Mouse (Mus musculus) forebrain, embryonic 11.5 days (tissue): ENCODE data around the gene Pacs1. TPM values are rescaled to one million over a fixed set of nuclear protein-coding genes. Genes with fewer than 3 reads are reported as not detected.
"Not testable (repeated sequence)": the region's sequence is repeated elsewhere in the genome, so short reads cannot be mapped to it uniquely, and the experiment has no call there.

Source experiments
- ATAC-seq: fragments of 200-750 bp; cut with Nextera tagmentation; replicated peaks from 2 replicates; pipeline ENCODE4 v1.8.0; 2017; ENCODE audit warnings: moderate TSS enrichment; ENCODE audit not compliant: low FRiP score
- DNase-seq: peaks from one replicate; pipeline ENCODE4 v3.0.0-alpha.2; 2017; ENCODE audit warnings: low spot score
- H3K27ac ChIP-seq: fragments of 300-500 bp; sonication (generic); 2 replicates; pipeline ENCODE4 v1.5.1; 2014; ENCODE audit warnings: low read depth, low read length
- H3K27me3 ChIP-seq: fragments of 300-500 bp; sonication (generic); 2 replicates; pipeline ENCODE4 v1.6.1; 2014; ENCODE audit warnings: mild to moderate bottlenecking, low read length, mixed read lengths; ENCODE audit not compliant: control insufficient read depth, insufficient read depth
- H3K36me3 ChIP-seq: fragments of 300-500 bp; sonication (generic); 2 replicates; pipeline ENCODE4 v1.6.1; 2014; ENCODE audit warnings: mild to moderate bottlenecking, low read length, moderate library complexity, mixed read lengths; ENCODE audit not compliant: control insufficient read depth, insufficient read depth
- H3K4me1 ChIP-seq: fragments of 300-500 bp; sonication (generic); replicated peaks from 2 replicates; pipeline ENCODE4 v1.6.1; 2014; ENCODE audit warnings: low read length, mixed read lengths; ENCODE audit not compliant: control insufficient read depth, insufficient read depth
- H3K4me2 ChIP-seq: fragments of 300-500 bp; sonication (generic); 2 replicates; pipeline ENCODE4 v1.6.1; 2014; ENCODE audit warnings: low read depth, mild to moderate bottlenecking, low read length, moderate library complexity, mixed read lengths; ENCODE audit not compliant: severe bottlenecking
- H3K4me3 ChIP-seq: fragments of 300-500 bp; sonication (generic); 2 replicates; pipeline ENCODE4 v1.5.1; 2014; ENCODE audit warnings: low read depth, low read length
- H3K9ac ChIP-seq: fragments of 300-500 bp; sonication (generic); 2 replicates; pipeline ENCODE4 v1.6.1; 2014; ENCODE audit warnings: low read length
- H3K9me3 ChIP-seq: fragments of 300-500 bp; sonication (generic); 2 replicates; pipeline ENCODE4 v1.6.1; 2016; ENCODE audit warnings: low read length, mixed read lengths; ENCODE audit not compliant: control insufficient read depth
- WGBS: fragments of 180-500 bp; shearing (Covaris S2); extraction: QIAGEN DNeasy Blood & Tissue Kit; methylation state at CpG from one replicate; pipeline ENCODE4 v1.1.7; 2014; 5-methylcytosine and 5-hydroxymethylcytosine counted together
- polyA plus RNA-seq: library from polyadenylated mRNA; unstranded; fragments of >200 nt; fragmentation: Nextera tagmentation; extraction: Ambion mirVana; gene quantifications from 2 replicates; pipeline ENCODE4 v1.2.1, GENCODE M21; 2014

Pacs1 gene
- polyA plus RNA-seq, 1 experiment from 2014 or later: 32.2 TPM

DNA sequence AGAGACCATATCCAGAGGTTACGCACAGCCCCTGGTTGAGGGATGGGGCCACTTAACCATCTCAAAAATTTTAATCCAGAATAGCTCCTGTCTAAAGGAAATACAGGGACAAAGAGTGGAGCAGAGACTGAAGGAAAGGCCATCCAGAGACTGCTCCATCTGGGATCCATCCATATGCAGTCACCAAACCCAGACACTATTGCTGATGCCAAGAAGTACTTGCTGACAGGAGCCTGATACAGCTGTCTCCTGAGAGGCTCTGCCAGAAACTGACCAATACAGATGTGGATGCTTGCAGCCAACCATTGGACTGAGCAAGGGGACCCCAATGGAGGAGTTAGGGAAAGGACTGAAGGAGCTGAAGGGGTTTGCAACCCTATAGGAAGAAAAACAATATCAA is 35.9 kb downstream of the Pacs1 start:
- not testable (repeated sequence) for H3K4me1 ChIP-seq, H3K27ac ChIP-seq, H3K9ac ChIP-seq, H3K9me3 ChIP-seq, H3K4me2 ChIP-seq, ATAC-seq, H3K4me3 ChIP-seq, H3K36me3 ChIP-seq, H3K27me3 ChIP-seq, DNase-seq
- WGBS: 91% methylated on average over 1 of the region's 1 CpGs

- WGBS: 95% methylated on average over 4 of the region's 4 CpGs
These were observed 40.2 kb downstream of the Pacs1 start for GRCm38 (mm10) chr19:5232696-5233095.

DNA sequence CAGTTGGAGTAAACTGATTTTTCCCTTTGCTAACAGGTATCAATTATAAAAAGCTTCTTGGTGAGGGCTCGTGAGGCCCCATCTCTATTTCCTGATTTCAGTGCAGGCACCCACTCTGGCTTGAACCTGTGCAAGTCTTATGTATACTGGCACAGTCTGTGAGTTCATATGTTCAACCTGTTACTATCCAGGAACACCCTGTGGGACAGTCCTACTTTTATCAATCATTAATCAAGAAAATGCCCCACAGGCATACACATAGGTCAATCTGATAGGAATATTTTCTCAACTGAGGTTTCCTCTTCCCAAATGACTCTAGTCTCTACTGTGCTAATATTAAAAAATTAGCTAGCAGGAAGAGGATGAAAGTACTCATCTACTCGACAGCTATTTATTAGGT is 42.8 kb downstream of the Pacs1 start:
- H3K4me2 ChIP-seq: no peak overlapping the region
- H3K36me3 ChIP-seq: no peaks in the 10 kb centered on the region
- DNase-seq (no peak), ATAC-seq (no peak)
- H3K9ac ChIP-seq: no peak overlapping the region
- no peaks in the 10 kb centered on the region for H3K4me1 ChIP-seq
- no peak overlapping the region for H3K27ac ChIP-seq
- no peaks in the 10 kb centered on the region for H3K27me3 ChIP-seq
- WGBS: 92% methylated on average over 2 of the region's 2 CpGs
- H3K4me3 ChIP-seq: no peak overlapping the region
- no peaks in the 10 kb centered on the region for H3K9me3 ChIP-seq

More at GRCm38 (mm10) chr19:5232696-5233095, 40.2 kb downstream of the Pacs1 start:
- ATAC-seq (no peak), DNase-seq (no peak)
- Histone ChIP-seq H3K27ac (no peak overlapping the region), H3K4me3 (no peak overlapping the region), H3K9ac (no peak overlapping the region), H3K4me2 (no peak overlapping the region), H3K9me3 (no peaks in the 10 kb centered on the region), H3K36me3 (no peaks in the 10 kb centered on the region), H3K4me1 (no peaks in the 10 kb centered on the region), H3K27me3 (no peaks in the 10 kb centered on the region)

GRCm38 (mm10) chr19:5224624-5225023 is 48.3 kb downstream of the Pacs1 start:
- Histone ChIP-seq H3K9me3 (no peaks in the 10 kb centered on the region), H3K4me1 (no peaks in the 10 kb centered on the region), H3K4me3 (no peak overlapping the region), H3K4me2 (no peak overlapping the region), H3K36me3 (no peaks in the 10 kb centered on the region), H3K27me3 (no peaks in the 10 kb centered on the region), H3K9ac (no peak overlapping the region), H3K27ac (no peak overlapping the region)
- no peak for DNase-seq
- ATAC-seq: no peak
- WGBS: 60% methylated on average over 2 of the region's 2 CpGs

DNA sequence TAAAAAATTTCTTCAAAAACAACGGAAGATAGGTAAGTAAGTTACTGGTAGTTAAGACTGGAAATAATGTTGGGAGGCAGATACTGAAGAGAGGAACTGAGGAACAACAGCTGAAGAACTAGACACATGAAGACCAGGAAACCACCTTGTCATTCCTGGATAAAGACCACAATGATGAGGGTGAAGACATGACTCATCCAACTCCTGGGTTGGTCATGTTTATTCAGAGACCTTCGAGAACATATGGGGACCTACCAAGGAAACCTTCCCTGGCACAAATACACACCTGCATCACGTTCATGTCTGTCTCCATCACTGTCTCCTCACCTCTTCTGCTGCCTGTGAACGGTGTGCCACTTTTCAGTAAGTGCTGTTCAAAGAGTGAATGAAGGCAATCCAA is 48.8 kb downstream of the Pacs1 start:
- ATAC-seq: no peak
- no peak for DNase-seq
- Histone ChIP-seq H3K36me3 (no peaks in the 10 kb centered on the region), H3K4me1 (no peaks in the 10 kb centered on the region), H3K9me3 (no peaks in the 10 kb centered on the region), H3K27ac (no peak overlapping the region), H3K27me3 (no peaks in the 10 kb centered on the region), H3K4me3 (no peak overlapping the region), H3K9ac (no peak overlapping the region), H3K4me2 (no peak overlapping the region)
- 84% methylated on average over 4 of the region's 4 CpGs for WGBS

DNA sequence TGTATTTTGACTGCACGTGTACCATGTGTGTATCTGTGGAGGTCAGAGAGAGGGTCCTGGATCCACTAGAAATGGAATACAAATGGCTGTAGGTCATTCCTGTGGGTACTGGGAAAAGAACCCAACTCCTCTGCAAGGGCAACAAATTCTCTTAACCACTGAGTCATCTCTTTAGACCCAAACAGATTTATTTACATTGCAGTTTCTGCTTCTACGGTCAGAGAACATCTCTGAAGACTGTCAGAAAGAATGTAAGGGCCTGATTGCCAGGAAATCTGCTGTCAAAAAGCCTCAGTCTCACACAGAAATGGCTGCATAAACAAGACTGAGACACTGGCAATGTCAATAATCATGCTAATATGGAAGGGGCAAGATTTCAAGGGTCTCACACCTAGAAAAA is 51.0 kb downstream of the Pacs1 start:
- ATAC-seq: no peak
- Histone ChIP-seq H3K27me3 (no peaks in the 10 kb centered on the region), H3K4me3 (no peak overlapping the region), H3K36me3 (no peaks in the 10 kb centered on the region), H3K4me1 (no peaks in the 10 kb centered on the region), H3K9me3 (no peaks in the 10 kb centered on the region), H3K27ac (no peak overlapping the region), H3K4me2 (no peak overlapping the region), H3K9ac (no peak overlapping the region)
- 80% methylated on average over 2 of the region's 2 CpGs for WGBS
- DNase-seq: no peak

DNA sequence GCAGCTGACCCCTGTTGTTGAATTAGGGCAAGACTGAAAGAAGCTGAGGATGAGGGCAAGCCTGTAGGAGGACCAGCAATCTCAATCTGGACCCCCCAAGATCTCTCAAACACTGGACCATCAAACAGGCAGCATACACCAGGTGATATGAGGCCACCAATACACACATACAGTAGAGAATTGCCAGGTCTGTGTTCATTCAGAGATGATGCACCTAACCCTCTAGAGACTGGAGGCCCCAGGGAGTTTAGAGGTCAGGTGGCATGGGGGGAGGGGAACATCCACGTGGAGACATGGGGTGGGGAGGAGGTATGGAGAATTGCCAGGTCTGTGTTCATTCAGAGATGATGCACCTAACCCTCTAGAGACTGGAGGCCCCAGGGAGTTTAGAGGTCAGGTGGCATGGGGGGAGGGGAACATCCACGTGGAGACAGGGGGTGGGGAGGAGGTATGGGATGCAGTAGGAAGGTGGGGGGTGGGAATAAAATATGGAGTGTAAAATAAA is 51.6 kb downstream of the Pacs1 start:
- H3K9ac ChIP-seq, H3K4me2 ChIP-seq, DNase-seq, H3K4me3 ChIP-seq, H3K27ac ChIP-seq, ATAC-seq, H3K36me3 ChIP-seq, H3K9me3 ChIP-seq, H3K27me3 ChIP-seq, H3K4me1 ChIP-seq: not testable (repeated sequence)
- WGBS: 34% methylated on average over 2 of the region's 2 CpGs

DNA sequence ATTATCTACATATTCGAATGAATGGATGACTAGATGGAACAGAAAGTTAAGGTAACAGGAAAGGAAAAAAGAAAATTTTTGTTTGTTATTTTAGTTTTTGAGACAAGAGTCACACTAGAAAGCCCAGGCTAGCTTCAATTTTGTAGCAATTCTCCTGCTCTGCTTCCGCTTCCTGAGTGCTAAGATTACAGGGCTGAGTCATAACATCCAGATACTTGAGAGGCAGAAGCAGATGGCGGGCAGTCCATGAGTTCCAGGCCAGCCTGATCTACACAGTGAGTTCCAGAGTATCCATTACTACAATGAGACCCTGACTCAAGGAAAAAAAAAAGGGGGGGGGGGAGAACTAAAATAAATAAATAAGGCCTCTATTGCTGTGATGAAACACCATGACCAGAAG is 52.5 kb downstream of the Pacs1 start:
- no peak overlapping the region for H3K27ac ChIP-seq
- no peak overlapping the region for H3K4me3 ChIP-seq
- ATAC-seq (no peak), DNase-seq (no peak)
- no peak overlapping the region for H3K9ac ChIP-seq
- no peaks in the 10 kb centered on the region for H3K9me3 ChIP-seq
- H3K36me3 ChIP-seq: no peaks in the 10 kb centered on the region
- 85% methylated on average over 3 of the region's 3 CpGs for WGBS
- H3K4me2 ChIP-seq: no peak overlapping the region
- H3K4me1 ChIP-seq: no peaks in the 10 kb centered on the region
- H3K27me3 ChIP-seq: no peaks in the 10 kb centered on the region

DNA sequence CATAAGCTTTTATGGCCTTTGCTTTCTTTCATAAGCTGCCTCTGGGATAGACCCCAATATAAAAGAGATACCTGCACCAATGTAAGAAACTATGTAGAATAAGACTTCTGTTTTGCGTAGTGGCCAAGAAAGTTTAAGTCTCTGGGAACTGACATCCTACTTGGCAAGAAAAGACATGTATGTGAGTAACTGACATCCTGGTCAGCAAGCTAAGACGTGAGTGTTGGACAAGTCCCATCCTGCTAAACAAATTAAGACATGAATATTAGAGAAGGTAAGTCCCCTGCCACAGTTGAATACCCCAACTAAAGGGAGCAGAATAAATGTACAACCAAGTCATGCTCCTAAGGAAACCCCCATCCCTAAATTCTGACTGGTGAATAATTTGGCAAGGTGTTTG is 71.2 kb downstream of the Pacs1 start:
- Histone ChIP-seq H3K27ac (no peak overlapping the region), H3K9ac (no peak overlapping the region), H3K27me3 (no peaks in the 10 kb centered on the region), H3K36me3 (no peaks in the 10 kb centered on the region), H3K4me2 (no peak overlapping the region), H3K4me1 (no peaks in the 10 kb centered on the region), H3K9me3 (no peaks in the 10 kb centered on the region), H3K4me3 (no peak overlapping the region)
- ATAC-seq (no peak), DNase-seq (no peak)
- WGBS: 92% methylated on average over 2 of the region's 2 CpGs
